9 mouse cellular contexts compared by ENCODE assay signal in the genomic region with DNA sequence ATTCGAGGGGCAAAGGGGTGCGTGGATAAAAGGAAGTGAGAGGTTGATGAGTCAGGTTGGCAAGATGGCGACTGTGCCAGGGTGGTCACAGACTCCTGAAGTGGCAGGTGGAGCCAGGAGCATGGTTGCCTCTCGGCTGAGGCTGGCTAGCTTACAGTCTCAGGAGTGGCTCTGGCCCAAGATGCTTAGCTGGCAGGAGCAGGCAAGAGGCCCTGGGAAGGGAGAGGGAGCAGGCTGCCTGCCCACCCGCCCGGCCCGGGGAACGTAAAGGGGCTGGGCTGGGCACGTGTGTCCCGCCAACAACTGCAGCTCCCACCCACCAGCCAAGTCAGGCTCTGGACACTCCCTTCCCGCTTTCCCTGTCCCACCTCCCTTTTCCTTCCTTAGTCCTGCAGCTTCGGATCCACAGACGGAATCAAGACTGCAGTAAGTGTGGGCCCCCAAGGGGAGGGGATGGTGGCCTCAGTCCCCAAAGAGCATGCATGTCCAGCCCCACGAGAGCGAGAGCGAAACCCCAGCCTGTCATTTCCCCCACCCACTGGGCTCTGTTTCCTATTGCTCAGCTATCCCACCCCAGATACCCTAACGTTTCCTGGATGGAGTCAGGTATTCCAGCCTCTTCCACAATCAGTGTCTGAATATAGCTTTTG. TPM values are rescaled to one million over a fixed set of nuclear protein-coding genes. Genes with fewer than 3 reads are reported as not detected.
A peak's percentile ranks its signal among the peaks of the same experiment; 100 is the strongest.
DNase-seq lines count a peak whose midpoint lies in the region; ATAC-seq and TF ChIP-seq lines count a peak whose summit lies in the region.
"Had no signal": no experiment of that assay in that cellular context is flagged by ENCODE, and none has a peak within 500 bp of the region (broad histone marks: within the 10 kb centered on the region; RNA-seq: fewer than 3 reads in every experiment).

No protein-coding gene starts in this region.

- H3K9ac ChIP-seq in heart, postnatal 0 days (replicated peaks; ENCODE audit: low read depth, low read length), result peak overlapping the region; percentile 47
- H3K9ac ChIP-seq in limb, embryonic 15.5 days, result peak overlapping the region; percentile 26; the same call in 1 of the 2 replicates

- peak overlapping the region; percentile 76 for H3K27ac ChIP-seq in heart, postnatal 0 days (ENCODE audit: low read depth)
- peak overlapping the region; percentile 91 for H3K27ac ChIP-seq in limb, embryonic 15.5 days

- peak overlapping the region; percentile 29 for H3K4me3 ChIP-seq in heart, postnatal 0 days (ENCODE audit: low read depth, low read length)
- peak overlapping the region; percentile 45 for H3K4me3 ChIP-seq in limb, embryonic 15.5 days
- H3K4me3 ChIP-seq: megakaryocyte, embryonic 14.5 days had no signal

- DNase-seq in cerebellum, adult 11 months, result peak; percentile 53
- peak; percentile 79 to 86 for DNase-seq in cerebellum, postnatal 10 days
- peak; percentile 76 for DNase-seq in heart, postnatal 0 days (ENCODE audit: low spot score)
- DNase-seq in left cerebral cortex, postnatal 14 days (ENCODE audit: low spot score in 2 of 2), result no peak
- DNase-seq in frontal cortex, postnatal 36 days (ENCODE audit: low spot score in 2 of 2), result no peak
- DNase-seq in embryo, embryonic 10 days (ENCODE audit: low spot score), result no peak

- no peaks in the 10 kb centered on the region for H3K9me3 ChIP-seq in heart, postnatal 0 days (replicated peaks; ENCODE audit: control insufficient read depth, low read length)
- no peaks in the 10 kb centered on the region for H3K9me3 ChIP-seq in limb, embryonic 15.5 days

- no peak for TF ChIP-seq CTCF in heart, postnatal 0 days (IDR thresholded peaks at IDR 0.05; ENCODE audit: low read depth)

- H3K4me1 ChIP-seq in heart, postnatal 0 days (ENCODE audit: control insufficient read depth, insufficient read depth), result peaks cover 40% of the 10 kb centered on the region
- peaks cover 64% of the 10 kb centered on the region for H3K4me1 ChIP-seq in limb, embryonic 15.5 days

- WGBS in heart, postnatal 0 days, result 35% methylated on average over 15 of the region's 17 CpGs
- WGBS in limb, embryonic 15.5 days, result 39% methylated on average over 15 of the region's 17 CpGs

- no peak for ATAC-seq in cerebellum, adult (ENCODE audit: insufficient number of reproducible peaks, low FRiP score, low TSS enrichment)
- peak; percentile 37 for ATAC-seq in heart, postnatal 0 days (ENCODE audit: insufficient read depth, low read depth)
- peak; percentile 47; the same call in 1 of the 2 replicates for ATAC-seq in limb, embryonic 15.5 days (ENCODE audit: insufficient number of reproducible peaks, low FRiP score, low TSS enrichment, low read depth)

- no peak for TF ChIP-seq EP300 in heart, postnatal 0 days (IDR thresholded peaks at IDR 0.05; ENCODE audit: low read depth)

- H3K4me2 ChIP-seq in heart, postnatal 0 days (ENCODE audit: low read depth, low read length), result peak overlapping the region; percentile 66
- H3K4me2 ChIP-seq in limb, embryonic 15.5 days, result peak overlapping the region; percentile 76

- H3K36me3 ChIP-seq in heart, postnatal 0 days (replicated peaks; ENCODE audit: control insufficient read depth, insufficient read depth, low read length), result peaks cover 17% of the 10 kb centered on the region
- peaks cover 11% of the 10 kb centered on the region for H3K36me3 ChIP-seq in limb, embryonic 15.5 days

- H3K27me3 ChIP-seq in heart, postnatal 0 days (ENCODE audit: control insufficient read depth, insufficient read depth, low read length), result no peaks in the 10 kb centered on the region
- H3K27me3 ChIP-seq in limb, embryonic 15.5 days, result no peaks in the 10 kb centered on the region

- intact Hi-C loops in left cerebral cortex, postnatal 14 days (cut with DNase I), result loop anchor here (5.0 kb wide), 1 partner anchor 56 kb away; a partner anchor contains a TSS

RNA-seq across cellular contexts. Expression of a gene that starts 1.7 kb away (rescaled TPM):
- 5.6 and 6.5 TPM in 2 replicates for total RNA-seq in heart, postnatal 0 days (2014; rRNA removed; ENCODE audit: low replicate concordance)
- polyA plus RNA-seq in heart, postnatal 0 days (2015; fragmentation: Nextera tagmentation; extraction: Ambion mirVana), result 7.2 and 7.7 TPM in 2 replicates
- 21.9 and 36.8 TPM in 2 replicates for polyA plus RNA-seq in limb, embryonic 15.5 days (2015; fragmentation: Nextera tagmentation; extraction: Ambion mirVana)
- 1 to 10 TPM; 2.2 to 2.6 TPM for total RNA-seq in left cerebral cortex, postnatal 14 days (2021)

RNA-seq across cellular contexts. Expression of a gene that starts 14.2 kb away (rescaled TPM):
- 68.8 and 77.6 TPM in 2 replicates for total RNA-seq in heart, postnatal 0 days (2014; rRNA removed; ENCODE audit: low replicate concordance)
- 13.7 and 14.3 TPM in 2 replicates for polyA plus RNA-seq in heart, postnatal 0 days (2015; fragmentation: Nextera tagmentation; extraction: Ambion mirVana)
- polyA plus RNA-seq in limb, embryonic 15.5 days (2015; fragmentation: Nextera tagmentation; extraction: Ambion mirVana), result 11.4 and 12.0 TPM in 2 replicates
- total RNA-seq in left cerebral cortex, postnatal 14 days (2021), result 10 to 100 TPM; 11.2 to 11.3 TPM

RNA-seq across cellular contexts. Expression of a gene that starts 19.9 kb away (rescaled TPM):
- total RNA-seq in heart, postnatal 0 days (2014; rRNA removed; ENCODE audit: low replicate concordance), result 0.53 TPM in 1 of 2 replicates, not detected in the other
- polyA plus RNA-seq in heart, postnatal 0 days (2015; fragmentation: Nextera tagmentation; extraction: Ambion mirVana), result 0.11 and 0.23 TPM in 2 replicates
- polyA plus RNA-seq in limb, embryonic 15.5 days (2015; fragmentation: Nextera tagmentation; extraction: Ambion mirVana), result 0.14 and 0.27 TPM in 2 replicates
- total RNA-seq in left cerebral cortex, postnatal 14 days (2021), result under 1 TPM in 1 of 2 experiments, not detected in 1; 0.26 TPM

RNA-seq across cellular contexts. Expression of a gene that starts 24.4 kb away (rescaled TPM):
- not detected in 2 replicates for total RNA-seq in heart, postnatal 0 days (2014; rRNA removed; ENCODE audit: low replicate concordance)
- not detected in 2 replicates for polyA plus RNA-seq in heart, postnatal 0 days (2015; fragmentation: Nextera tagmentation; extraction: Ambion mirVana)
- polyA plus RNA-seq in limb, embryonic 15.5 days (2015; fragmentation: Nextera tagmentation; extraction: Ambion mirVana), result 2.9 and 3.3 TPM in 2 replicates
- not detected for total RNA-seq in left cerebral cortex, postnatal 14 days (2021)

RNA-seq across cellular contexts. Expression of a gene that starts 24.7 kb away (rescaled TPM):
- total RNA-seq in heart, postnatal 0 days (2014; rRNA removed; ENCODE audit: low replicate concordance), result not detected in 2 replicates
- polyA plus RNA-seq in heart, postnatal 0 days (2015; fragmentation: Nextera tagmentation; extraction: Ambion mirVana), result 1.5 and 1.7 TPM in 2 replicates
- 7.7 and 8.0 TPM in 2 replicates for polyA plus RNA-seq in limb, embryonic 15.5 days (2015; fragmentation: Nextera tagmentation; extraction: Ambion mirVana)
- under 1 TPM; 0.19 to 0.46 TPM for total RNA-seq in left cerebral cortex, postnatal 14 days (2021)

Comparison
In these comparisons a context has a peak if more than half of its experiments do, and no peak if none do; other contexts are left out.
1. DNase-seq: peak in cerebellum, adult 11 months (single experiment), cerebellum, postnatal 10 days (2 of 2) and heart, postnatal 0 days (single experiment); none in left cerebral cortex, postnatal 14 days (0 of 2), frontal cortex, postnatal 36 days (0 of 2) and embryo, embryonic 10 days (single experiment).